Mouse (Mus musculus): ENCODE measurements around the gene Slc6a20b. TPM values are rescaled to one million over a fixed set of nuclear protein-coding genes. Genes with fewer than 3 reads are reported as not detected.

Slc6a20b gene
- total RNA-seq, 2 experiments from 2014 or later = 0.43 to 0.55 TPM

- no peak for DNase-seq (ENCODE audit: low spot score in 2 of 2)
- intact Hi-C loops (cut with DNase I) = no loop called here
Measured at GRCm38 (mm10) chr9:123597376-123597775, 35.0 kb downstream of the Slc6a20b start.

- intact Hi-C loops (cut with DNase I) = no loop called here
Measured at GRCm38 (mm10) chr9:123596910-123597309, 35.5 kb downstream of the Slc6a20b start.

DNA sequence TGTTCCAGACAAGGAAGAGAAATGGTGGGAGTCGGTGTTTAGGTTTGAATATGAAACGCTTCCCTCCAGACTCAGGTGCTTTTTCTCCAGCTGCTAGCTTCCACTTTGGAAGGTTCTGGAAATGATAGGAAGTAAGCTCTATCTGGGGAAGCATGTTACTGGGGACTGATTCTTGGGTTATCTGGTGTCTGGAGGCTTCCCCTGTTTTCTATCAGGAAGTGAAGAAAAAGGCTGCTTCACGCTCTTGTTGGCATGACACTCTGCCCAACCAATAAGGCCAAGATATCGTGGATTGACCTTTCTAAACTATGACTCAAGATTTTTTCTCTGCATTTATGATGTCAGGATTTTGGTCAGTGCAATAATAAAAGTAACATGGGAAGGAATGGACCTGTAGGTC lies 37.2 kb downstream of the Slc6a20b start:
- no peak for DNase-seq (ENCODE audit: low spot score in 2 of 2)
- intact Hi-C loops (cut with DNase I) = no loop called here

More at GRCm38 (mm10) chr9:123596910-123597309, 35.5 kb downstream of the Slc6a20b start:
- no peak for DNase-seq (ENCODE audit: low spot score in 2 of 2)

GRCm38 (mm10) chr9:123589240-123589910 lies 43.0 kb downstream of the Slc6a20b start:
- no peak for DNase-seq (ENCODE audit: low spot score in 2 of 2)
- intact Hi-C loops (cut with DNase I) = no loop called here

DNA sequence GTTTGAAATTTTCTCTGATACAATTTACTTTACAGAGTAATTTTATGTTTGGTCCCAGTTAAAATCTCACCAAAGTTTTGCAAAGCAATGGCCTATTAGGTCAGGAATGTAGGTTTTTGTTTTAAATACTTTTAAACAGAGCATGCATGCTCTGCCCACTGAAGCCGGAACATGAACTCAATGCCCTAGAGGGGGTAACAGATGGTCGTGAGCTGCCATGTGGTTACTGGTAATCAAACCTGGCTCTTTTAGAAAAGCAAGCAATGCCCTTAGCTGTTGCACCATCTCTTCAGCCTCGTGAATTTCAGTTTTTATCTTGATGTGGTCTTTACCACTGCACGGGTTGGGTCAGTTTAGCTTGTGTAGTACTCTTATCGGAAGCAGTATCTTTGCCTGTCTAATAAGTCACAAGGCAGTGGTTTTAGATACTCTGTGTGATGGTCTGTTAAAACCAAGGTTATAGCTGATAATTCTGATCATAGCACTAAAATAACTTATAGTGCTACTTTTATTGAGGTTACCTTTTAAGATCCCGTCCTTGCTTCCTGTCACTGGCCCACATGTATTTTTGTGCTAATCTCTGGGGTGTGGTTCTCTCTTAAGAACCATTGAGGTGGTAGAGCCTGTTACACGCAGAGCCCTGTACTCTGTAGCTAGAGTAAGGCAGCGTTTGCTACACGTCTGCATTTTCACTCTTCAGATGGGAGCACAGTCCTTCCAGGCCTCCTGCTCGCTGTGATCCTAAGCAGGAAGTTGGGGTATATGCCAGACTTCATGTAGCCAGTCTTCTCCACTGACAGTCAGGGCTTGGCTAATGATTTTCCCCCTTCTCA lies 54.8 kb downstream of the Slc6a20b start:
- intact Hi-C loops (cut with DNase I) = no loop called here
- no peak for DNase-seq (ENCODE audit: low spot score in 2 of 2)

DNA sequence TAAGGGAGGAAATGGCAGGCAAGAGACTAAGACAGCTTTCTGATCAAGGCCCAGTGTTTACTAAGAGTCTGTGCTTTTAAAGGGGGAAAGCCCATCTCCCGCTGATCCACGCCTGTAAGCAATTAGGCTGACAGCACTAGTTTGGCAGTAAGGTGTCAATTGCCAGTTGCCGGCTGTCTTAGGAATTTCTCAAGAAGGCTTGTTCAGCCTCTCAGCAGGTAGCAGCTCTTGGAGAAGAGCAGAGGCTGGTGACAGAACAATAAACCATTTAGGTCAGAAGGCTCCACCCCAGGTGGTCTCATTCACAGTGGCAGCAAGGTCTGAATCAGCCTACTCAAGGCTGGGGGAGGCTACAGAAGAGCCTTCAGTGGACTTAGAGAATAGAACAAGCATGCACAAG lies 77.8 kb downstream of the Slc6a20b start:
- DNase-seq (ENCODE audit: low spot score in 2 of 2) = no peak
- intact Hi-C loops (cut with DNase I) = no loop called here

Other genes with a start within 250 kb of the Slc6a20b start
- gene Limd1, start 153.9 kb downstream of the Slc6a20b start, total RNA-seq (2021) = 1 to 10 TPM; 6.1 to 7.2 TPM
- gene Sacm1l, start 102.8 kb downstream of the Slc6a20b start, total RNA-seq (2021) = 10 to 100 TPM; 59.5 to 61.9 TPM
- under 1 TPM; 0.07 to 0.11 TPM for gene Ccr9, start 45.9 kb upstream of the Slc6a20b start, total RNA-seq (2021)
- 10 to 100 TPM; 15.9 to 21.1 TPM for gene Slc6a20a, start 46.3 kb upstream of the Slc6a20b start, total RNA-seq (2021)
- 10 to 100 TPM; 77.8 to 81.6 TPM for gene Lztfl1, start 85.1 kb upstream of the Slc6a20b start, total RNA-seq (2021)
- gene Cxcr6, start 173.9 kb upstream of the Slc6a20b start, total RNA-seq (2021) = not detected
- 10 to 100 TPM; 22.0 to 26.8 TPM for gene Fyco1, start 219.3 kb upstream of the Slc6a20b start, total RNA-seq (2021)
- gene Xcr1, start 229.5 kb upstream of the Slc6a20b start, total RNA-seq (2021) = not detected

Measured in left cerebral cortex, postnatal 25 days (tissue).